Mouse (Mus musculus) brain, embryonic 14.5 days (tissue): ENCODE data around the gene Ppp1r14d.

Experiments used
- CTCF ChIP-seq: fragments of 200-500 bp; IDR thresholded peaks from 2 replicates; pipeline ENCODE4 v1.5.1; 2012; ENCODE audit warnings: inconsistent platforms, mild to moderate bottlenecking, moderate library complexity, borderline replicate concordance; ENCODE audit not compliant: insufficient read depth, insufficient read length; ENCODE audit errors: extremely low read depth
- POLR2A ChIP-seq: fragments of 200-500 bp; IDR thresholded peaks from 2 replicates; pipeline ENCODE4 v1.6.1; 2012; ENCODE audit warnings: mild to moderate bottlenecking, inconsistent platforms, borderline replicate concordance; ENCODE audit not compliant: poor library complexity, insufficient read depth, insufficient read length, severe bottlenecking; ENCODE audit errors: extremely low read depth

DNA sequence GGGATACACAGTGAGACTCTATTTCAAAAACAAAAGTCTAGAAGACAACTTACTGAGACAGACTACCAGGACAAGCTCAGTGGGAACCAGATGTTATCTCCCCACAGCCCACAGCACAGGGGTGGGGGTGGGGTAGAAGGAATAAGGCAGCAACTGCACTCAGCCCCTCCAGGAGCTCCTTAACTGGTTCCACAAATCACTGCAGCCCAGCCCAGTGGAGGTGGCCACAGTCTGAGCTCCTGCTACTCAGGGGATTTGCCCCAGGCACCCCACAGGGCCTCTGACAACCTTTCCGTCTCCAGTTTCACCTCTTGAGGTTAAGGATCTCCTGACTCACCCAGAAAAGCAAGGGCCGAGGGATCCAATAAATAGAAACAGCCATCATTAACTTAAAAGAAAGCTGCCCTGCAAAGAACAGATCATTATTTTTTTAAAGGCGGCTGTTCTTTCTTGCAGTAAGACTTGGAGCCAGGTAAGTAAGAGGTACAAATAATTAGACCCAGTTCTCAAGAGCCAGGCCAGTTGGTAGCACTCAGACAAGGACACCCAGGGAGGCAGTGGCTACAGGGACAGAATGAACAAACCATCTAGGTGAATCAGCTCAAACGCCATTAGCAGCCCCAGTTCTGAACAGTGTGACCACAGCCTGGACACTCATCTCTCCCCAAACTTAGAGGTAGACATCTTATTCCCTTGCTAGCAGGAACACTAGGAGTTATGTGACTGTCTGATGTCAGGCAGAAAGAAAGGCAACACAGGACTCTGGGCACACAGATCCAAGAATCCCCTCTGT, 33.2 kb downstream of the Ppp1r14d start:
- TF ChIP-seq POLR2A (no peak), CTCF (no peak)
